Mouse (Mus musculus) liver, embryonic 15.5 days (tissue): Measurements from ENCODE around the gene Fibp. TPM values are rescaled to one million over a fixed set of nuclear protein-coding genes. Genes with fewer than 3 reads are reported as not detected.

Source experiments
- ATAC-seq: fragments of 200-750 bp; cut with Nextera tagmentation; 2 replicates; pipeline ENCODE4 v1.8.0; 2017; ENCODE audit warnings: moderate number of reproducible peaks, mild to moderate bottlenecking, moderate library complexity; ENCODE audit not compliant: insufficient read depth
- H3K27ac ChIP-seq: fragments of 300-500 bp; sonication (generic); replicated peaks from 2 replicates; pipeline ENCODE4 v1.5.1; 2015; ENCODE audit warnings: mild to moderate bottlenecking, inconsistent platforms
- H3K27me3 ChIP-seq: fragments of 300-500 bp; sonication (generic); 2 replicates; pipeline ENCODE4 v1.6.1; 2015; ENCODE audit warnings: mild to moderate bottlenecking, inconsistent platforms
- H3K36me3 ChIP-seq: fragments of 300-500 bp; sonication (generic); replicated peaks from 2 replicates; pipeline ENCODE4 v1.6.1; 2015; ENCODE audit warnings: moderate library complexity, mild to moderate bottlenecking, inconsistent platforms
- H3K4me1 ChIP-seq: fragments of 300-500 bp; sonication (generic); replicated peaks from 2 replicates; pipeline ENCODE4 v1.6.1; 2015; ENCODE audit warnings: inconsistent platforms
- H3K4me2 ChIP-seq: fragments of 300-500 bp; sonication (generic); 2 replicates; pipeline ENCODE4 v1.6.1; 2015; ENCODE audit warnings: moderate library complexity, mild to moderate bottlenecking, inconsistent platforms
- H3K4me3 ChIP-seq: fragments of 300-500 bp; sonication (generic); replicated peaks from 2 replicates; pipeline ENCODE4 v1.5.1; 2015; ENCODE audit warnings: mild to moderate bottlenecking, inconsistent platforms
- H3K9ac ChIP-seq: fragments of 300-500 bp; sonication (generic); 2 replicates; pipeline ENCODE4 v1.6.1; 2015; ENCODE audit warnings: moderate library complexity, mild to moderate bottlenecking, inconsistent platforms
- H3K9me3 ChIP-seq: fragments of 300-500 bp; sonication (generic); replicated peaks from 2 replicates; pipeline ENCODE4 v1.6.1; 2016; ENCODE audit warnings: inconsistent platforms
- WGBS: fragments of 180-500 bp; shearing (Covaris S2); methylation state at CpG from one replicate; pipeline ENCODE4 v1.1.7; 2015; ENCODE audit warnings: mixed read lengths; ENCODE audit not compliant: insufficient replicate concordance; 5-methylcytosine and 5-hydroxymethylcytosine counted together
- polyA plus RNA-seq: library from polyadenylated mRNA; unstranded; fragments of >200 nt; fragmentation: Nextera tagmentation; extraction: Ambion mirVana; gene quantifications from 2 replicates; pipeline ENCODE4 v1.2.1, GENCODE M21; 2015

Fibp gene
- polyA plus RNA-seq, 1 experiment from 2014 or later, result 25.3 TPM

- Histone ChIP-seq H3K4me3 (no peak overlapping the region), H3K36me3 (peaks cover 41% of the 10 kb centered on the region), H3K4me2 (no peak overlapping the region), H3K27ac (no peak overlapping the region), H3K9me3 (no peaks in the 10 kb centered on the region), H3K9ac (no peak overlapping the region), H3K4me1 (0 out of 2 replicates have a peak, but pooled peaks cover 3% of the 10 kb centered on the region), H3K27me3 (peaks cover 17% of the 10 kb centered on the region; the same call in 1 of the 2 replicates)
- WGBS, result 66% methylated on average over 6 of the region's 6 CpGs
- no peak for ATAC-seq
These were observed 6.6 kb downstream of the Fibp start for GRCm38 (mm10) chr19:5466916-5467500.

- 28% methylated on average over 5 of the region's 5 CpGs for WGBS
- Histone ChIP-seq H3K4me1 (peaks cover 5% of the 10 kb centered on the region; the same call in 1 of the 2 replicates), H3K4me3 (no peak within 1 kb of the TSS), H3K36me3 (peaks cover 36% of the 10 kb centered on the region), H3K9ac (no peak within 1 kb of the TSS), H3K4me2 (no peak within 1 kb of the TSS), H3K27ac (no peak within 1 kb of the TSS), H3K27me3 (peaks cover 29% of the 10 kb centered on the region), H3K9me3 (no peaks in the 10 kb centered on the region)
- no peak for ATAC-seq
These were observed 8.0 kb downstream of the Fibp start, which contains the start of gene Ctsw for GRCm38 (mm10) chr19:5468374-5468773. Gene Ctsw, minus strand, starts transcription at chr19:5468507.

- Histone ChIP-seq H3K27me3 (peaks cover 60% of the 10 kb centered on the region), H3K9me3 (no peaks in the 10 kb centered on the region), H3K4me3 (no peak overlapping the region), H3K36me3 (0 out of 2 replicates have a peak, but pooled peaks cover 5% of the 10 kb centered on the region), H3K9ac (no peak overlapping the region), H3K4me1 (peaks cover 23% of the 10 kb centered on the region), H3K27ac (no peak overlapping the region), H3K4me2 (no peak overlapping the region)
- 58% methylated on average over 5 of the region's 5 CpGs for WGBS
- ATAC-seq, result no peak
These were observed 11.4 kb downstream of the Fibp start for GRCm38 (mm10) chr19:5471846-5472245.

GRCm38 (mm10) chr19:5472857-5473256 lies 12.4 kb downstream of the Fibp start:
- H3K4me1 ChIP-seq, result peaks cover 23% of the 10 kb centered on the region
- peaks cover 63% of the 10 kb centered on the region for H3K27me3 ChIP-seq
- H3K9me3 ChIP-seq, result no peaks in the 10 kb centered on the region
- no peak for ATAC-seq
- no peak overlapping the region; the same call in 1 of the 2 replicates for H3K4me2 ChIP-seq
- H3K36me3 ChIP-seq, result no peaks in the 10 kb centered on the region
- H3K9ac ChIP-seq, result no peak overlapping the region
- no peak overlapping the region for H3K27ac ChIP-seq
- H3K4me3 ChIP-seq, result no peak overlapping the region
- 58% methylated on average over 3 of the region's 3 CpGs for WGBS

- ATAC-seq, result peak; percentile 64; the same call in 1 of the 2 replicates
- H3K4me2 ChIP-seq, result peak within 1 kb of the TSS; percentile 79
- peaks cover 61% of the 10 kb centered on the region for H3K27me3 ChIP-seq
- no peaks in the 10 kb centered on the region for H3K9me3 ChIP-seq
- peak within 1 kb of the TSS; percentile 53 for H3K4me3 ChIP-seq
- no peaks in the 10 kb centered on the region for H3K36me3 ChIP-seq
- WGBS, result 6% methylated on average over 22 of the region's 22 CpGs
- peak within 1 kb of the TSS; percentile 37; the same call in 1 of the 2 replicates for H3K9ac ChIP-seq
- H3K27ac ChIP-seq, result 0 out of 2 replicates have a peak within 1 kb of the TSS, but pooled peaks have one; percentile 24
- peaks cover 23% of the 10 kb centered on the region for H3K4me1 ChIP-seq
These were observed 13.3 kb downstream of the Fibp start, which contains the start of gene Efemp2 for GRCm38 (mm10) chr19:5473720-5474119. Gene Efemp2, plus strand, starts transcription at chr19:5473954.

- Histone ChIP-seq H3K4me3 (peak overlapping the region; percentile 53), H3K9ac (peak overlapping the region; percentile 37; the same call in 1 of the 2 replicates), H3K27ac (0 out of 2 replicates have a peak overlapping the region, but pooled peaks have one; percentile 24), H3K9me3 (no peaks in the 10 kb centered on the region), H3K27me3 (peaks cover 55% of the 10 kb centered on the region), H3K4me1 (peaks cover 23% of the 10 kb centered on the region), H3K4me2 (peak overlapping the region; percentile 79), H3K36me3 (no peaks in the 10 kb centered on the region)
- 2% methylated on average over 59 of the region's 68 CpGs for WGBS
- 0 out of 2 replicates have a peak, but pooled peaks have one; percentile 8 for ATAC-seq
These were observed 14.1 kb downstream of the Fibp start for GRCm38 (mm10) chr19:5474281-5475068.

- H3K4me2 ChIP-seq, result peak overlapping the region; percentile 79
- H3K4me3 ChIP-seq, result peak overlapping the region; percentile 53
- peaks cover 49% of the 10 kb centered on the region for H3K27me3 ChIP-seq
- WGBS, result 40% methylated on average over 13 of the region's 13 CpGs
- H3K9me3 ChIP-seq, result no peaks in the 10 kb centered on the region
- 0 out of 2 replicates have a peak overlapping the region, but pooled peaks have one; percentile 24 for H3K27ac ChIP-seq
- H3K9ac ChIP-seq, result peak overlapping the region; percentile 37; the same call in 1 of the 2 replicates
- 0 out of 2 replicates have a peak, but pooled peaks have one; percentile 11 for ATAC-seq
- H3K36me3 ChIP-seq, result no peaks in the 10 kb centered on the region
- H3K4me1 ChIP-seq, result peaks cover 23% of the 10 kb centered on the region
These were observed 14.8 kb downstream of the Fibp start for GRCm38 (mm10) chr19:5475069-5475714.

- ATAC-seq, result no peak
- no peaks in the 10 kb centered on the region for H3K9me3 ChIP-seq
- 0 out of 2 replicates have a peak, but pooled peaks cover 2% of the 10 kb centered on the region for H3K36me3 ChIP-seq
- H3K27ac ChIP-seq, result no peak overlapping the region
- no peak overlapping the region for H3K9ac ChIP-seq
- peaks cover 48% of the 10 kb centered on the region for H3K27me3 ChIP-seq
- no peak overlapping the region for H3K4me3 ChIP-seq
- WGBS, result 66% methylated on average over 10 of the region's 10 CpGs
- peaks cover 23% of the 10 kb centered on the region for H3K4me1 ChIP-seq
- H3K4me2 ChIP-seq, result no peak overlapping the region
These were observed 16.7 kb downstream of the Fibp start for GRCm38 (mm10) chr19:5477004-5477667.

GRCm38 (mm10) chr19:5477668-5478300 lies 17.4 kb downstream of the Fibp start:
- Histone ChIP-seq H3K4me3 (no peak overlapping the region), H3K27ac (no peak overlapping the region), H3K27me3 (peaks cover 42% of the 10 kb centered on the region), H3K9ac (no peak overlapping the region), H3K36me3 (peaks cover 6% of the 10 kb centered on the region; the same call in 1 of the 2 replicates), H3K4me2 (no peak overlapping the region), H3K9me3 (no peaks in the 10 kb centered on the region), H3K4me1 (peaks cover 23% of the 10 kb centered on the region)
- no peak for ATAC-seq
- 72% methylated on average over 18 of the region's 18 CpGs for whole genome bisulfite sequencing

GRCm38 (mm10) chr19:5480016-5480415 lies 19.6 kb downstream of the Fibp start:
- Histone ChIP-seq H3K9me3 (no peaks in the 10 kb centered on the region), H3K36me3 (peaks cover 22% of the 10 kb centered on the region), H3K9ac (no peak overlapping the region), H3K27ac (no peak overlapping the region), H3K4me3 (no peak overlapping the region), H3K4me1 (peaks cover 10% of the 10 kb centered on the region), H3K27me3 (peaks cover 19% of the 10 kb centered on the region), H3K4me2 (no peak overlapping the region)
- ATAC-seq, result no peak
- 73% methylated on average over 10 of the region's 10 CpGs for WGBS
